Mouse (Mus musculus) testis, adult 2 months (tissue): ENCODE data around the gene Rmi2. TPM values are rescaled to one million over a fixed set of nuclear protein-coding genes. Genes with fewer than 3 reads are reported as not detected.

Source experiments
- H3K27ac ChIP-seq: fragments of 200-500 bp; 2 replicates; pipeline ENCODE4 v1.5.1; 2012; ENCODE audit warnings: low read depth, low read length; ENCODE audit not compliant: control insufficient read depth, insufficient read depth
- H3K27me3 ChIP-seq: fragments of 200-500 bp; 2 replicates; pipeline ENCODE4 v1.6.1; 2012; ENCODE audit warnings: mild to moderate bottlenecking, low read length, moderate library complexity; ENCODE audit not compliant: control insufficient read depth, insufficient read depth
- H3K36me3 ChIP-seq: fragments of 200-500 bp; 2 replicates; pipeline ENCODE4 v1.6.1; 2012; ENCODE audit warnings: mild to moderate bottlenecking, low read length; ENCODE audit not compliant: control insufficient read depth, insufficient read depth
- H3K4me1 ChIP-seq: fragments of 200-500 bp; 2 replicates; pipeline ENCODE4 v1.6.1; 2012; ENCODE audit warnings: low read length; ENCODE audit not compliant: control insufficient read depth, insufficient read depth
- H3K4me3 ChIP-seq: fragments of 200-500 bp; 2 replicates; pipeline ENCODE4 v1.5.1; 2012; ENCODE audit warnings: low read depth, mild to moderate bottlenecking, low read length, moderate library complexity, mixed read lengths; ENCODE audit not compliant: control insufficient read depth
- CTCF ChIP-seq: fragments of 200-500 bp; IDR thresholded peaks from 2 replicates; pipeline ENCODE4 v1.5.1; 2012; ENCODE audit warnings: low read depth, mild to moderate bottlenecking, inconsistent platforms, low read length, moderate library complexity; ENCODE audit not compliant: control insufficient read depth, insufficient read depth, insufficient replicate concordance
- POLR2A ChIP-seq: fragments of 200-500 bp; IDR thresholded peaks from 2 replicates; pipeline ENCODE4 v1.6.1; 2012; ENCODE audit warnings: low read depth, mild to moderate bottlenecking, inconsistent platforms, low read length, moderate library complexity; ENCODE audit not compliant: control insufficient read depth
- polyA plus RNA-seq: library from polyadenylated mRNA; depleted of rRNA; stranded (reverse); fragments of >200 nt; gene quantifications from 2 replicates; pipeline ENCODE4 v1.2.3, GENCODE M21; 2012

Rmi2 gene
- polyA plus RNA-seq, 1 experiment: 1.7 TPM

DNA sequence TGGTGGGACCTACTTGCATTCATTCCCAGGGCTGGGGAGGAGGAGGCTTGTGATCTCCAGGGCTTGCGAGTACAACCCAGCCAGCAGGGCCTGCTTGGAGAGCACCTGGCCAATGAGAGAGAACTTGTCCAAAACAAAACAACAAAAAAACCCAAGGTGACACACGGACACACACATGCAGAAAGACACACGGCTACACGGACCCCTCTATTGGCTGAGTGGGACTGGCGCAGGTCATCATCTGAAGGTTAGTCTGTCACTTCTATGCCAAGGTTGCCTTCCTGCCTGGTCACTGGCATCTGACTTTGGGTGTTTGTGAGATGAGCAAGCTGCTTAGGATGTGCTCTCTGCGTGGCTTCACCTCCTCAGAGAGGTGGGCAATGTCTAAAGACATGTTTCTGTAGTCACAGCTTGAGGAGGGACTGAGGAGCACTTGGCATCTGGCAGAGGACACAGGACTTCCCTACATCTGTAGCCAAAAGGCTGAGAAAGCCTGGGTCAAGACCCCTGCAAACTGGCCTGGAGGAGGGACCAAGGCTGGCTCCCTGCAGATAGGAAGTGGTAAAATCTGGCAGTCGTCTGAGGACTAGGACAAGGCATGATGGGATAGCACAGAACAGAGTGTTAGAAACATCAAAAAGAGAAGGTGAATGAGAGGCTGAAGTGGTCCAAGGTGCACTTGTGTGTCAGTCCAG, 6.9 kb upstream of the Rmi2 start:
- Histone ChIP-seq H3K4me3 (no peak overlapping the region), H3K36me3 (no peaks in the 10 kb centered on the region), H3K4me1 (no peaks in the 10 kb centered on the region), H3K27ac (no peak overlapping the region), H3K27me3 (no peaks in the 10 kb centered on the region)
- TF ChIP-seq CTCF: no peak
- TF ChIP-seq POLR2A: no peak

DNA sequence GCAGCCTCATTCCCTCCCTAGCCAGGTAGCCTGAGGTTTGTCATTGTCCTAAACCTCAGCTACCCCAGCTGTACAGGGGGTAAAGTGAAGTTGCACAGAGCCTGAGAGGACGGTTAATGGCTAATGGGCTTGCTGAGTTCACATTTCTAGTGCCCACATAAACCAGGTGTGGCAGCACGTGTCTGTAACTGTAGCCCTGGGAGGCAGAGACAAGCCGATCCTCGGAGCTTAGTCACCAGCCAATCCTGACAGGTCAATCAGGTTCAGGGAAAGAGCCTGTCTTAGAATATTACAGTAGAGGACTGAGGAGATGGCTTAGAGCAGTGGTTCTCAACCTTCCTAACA, 6.4 kb upstream of the Rmi2 start:
- Histone ChIP-seq H3K4me3 (no peak overlapping the region), H3K4me1 (no peaks in the 10 kb centered on the region), H3K36me3 (no peaks in the 10 kb centered on the region), H3K27me3 (no peaks in the 10 kb centered on the region), H3K27ac (no peak overlapping the region)
- TF ChIP-seq POLR2A (no peak), CTCF (no peak)

DNA sequence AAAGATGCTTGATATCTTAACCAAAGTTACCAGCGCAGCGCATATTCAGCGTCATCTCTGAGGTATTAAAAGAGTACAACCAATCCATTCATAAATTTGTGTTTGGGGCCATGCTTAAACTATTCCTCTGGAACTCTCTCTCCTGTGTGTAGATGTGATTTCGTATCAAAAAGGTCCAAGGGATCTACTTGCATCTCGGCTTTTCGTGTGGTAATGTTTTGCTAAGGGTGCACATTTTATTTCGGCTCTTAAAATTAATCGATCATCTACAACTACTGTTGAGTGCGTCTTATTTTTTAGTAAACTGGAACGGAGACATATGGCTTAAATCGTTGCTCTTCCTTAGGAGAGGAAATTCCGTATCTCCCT, 333 bp upstream of the Rmi2 start:
- peak overlapping the region; percentile 74 for H3K27ac ChIP-seq
- H3K36me3 ChIP-seq: no peaks in the 10 kb centered on the region
- no peak for TF ChIP-seq CTCF
- no peak for TF ChIP-seq POLR2A
- H3K4me1 ChIP-seq: peaks cover 5% of the 10 kb centered on the region; the same call in 1 of the 2 replicates
- no peaks in the 10 kb centered on the region for H3K27me3 ChIP-seq
- H3K4me3 ChIP-seq: peak overlapping the region; percentile 79

DNA sequence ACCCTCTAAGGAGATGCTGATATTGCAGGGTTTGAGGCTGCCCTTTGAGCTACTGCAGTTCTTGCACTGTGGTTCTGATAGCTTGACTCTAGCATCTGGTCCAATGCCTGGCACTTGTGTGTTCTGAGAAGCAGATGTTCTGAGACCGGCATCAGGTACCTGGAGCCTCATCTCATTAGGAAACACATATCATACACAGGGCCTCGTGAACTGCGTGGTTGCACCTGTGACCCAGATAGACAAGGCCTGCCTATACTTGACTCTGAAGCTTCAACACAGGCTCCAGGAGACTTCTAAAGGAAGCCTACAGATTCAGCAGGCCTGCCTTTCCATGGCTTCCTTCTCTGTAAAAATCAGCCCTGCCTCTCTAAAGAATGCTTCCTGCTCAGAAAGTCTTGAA, 1.5 kb downstream of the Rmi2 start:
- Histone ChIP-seq H3K36me3 (no peaks in the 10 kb centered on the region), H3K27me3 (no peaks in the 10 kb centered on the region), H3K4me1 (peaks cover 5% of the 10 kb centered on the region; the same call in 1 of the 2 replicates), H3K4me3 (no peak overlapping the region), H3K27ac (no peak overlapping the region)
- no peak for TF ChIP-seq POLR2A
- TF ChIP-seq CTCF: no peak

DNA sequence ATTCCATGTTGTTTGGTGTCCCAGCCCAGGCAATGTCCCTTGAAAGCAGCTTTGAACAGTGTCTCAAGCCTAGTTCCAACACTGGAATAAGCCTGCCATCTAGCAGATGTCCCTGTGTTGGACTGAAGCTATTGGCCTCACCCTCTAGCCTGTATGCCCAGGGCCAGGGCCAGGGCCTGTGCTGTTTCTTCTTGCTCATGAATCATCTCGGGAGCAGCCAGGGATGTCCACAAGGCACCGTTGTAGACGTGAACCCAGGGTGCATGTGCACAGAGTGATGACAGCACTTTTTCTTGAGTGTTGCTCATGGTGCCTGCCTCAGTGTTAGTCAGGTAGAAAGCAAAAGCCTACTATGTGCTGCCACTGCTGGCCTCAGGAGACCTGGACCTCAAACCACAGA, 2.4 kb downstream of the Rmi2 start:
- Histone ChIP-seq H3K4me1 (peaks cover 5% of the 10 kb centered on the region; the same call in 1 of the 2 replicates), H3K27me3 (no peaks in the 10 kb centered on the region), H3K27ac (no peak overlapping the region), H3K36me3 (no peaks in the 10 kb centered on the region), H3K4me3 (no peak overlapping the region)
- TF ChIP-seq POLR2A: no peak
- TF ChIP-seq CTCF: no peak

DNA sequence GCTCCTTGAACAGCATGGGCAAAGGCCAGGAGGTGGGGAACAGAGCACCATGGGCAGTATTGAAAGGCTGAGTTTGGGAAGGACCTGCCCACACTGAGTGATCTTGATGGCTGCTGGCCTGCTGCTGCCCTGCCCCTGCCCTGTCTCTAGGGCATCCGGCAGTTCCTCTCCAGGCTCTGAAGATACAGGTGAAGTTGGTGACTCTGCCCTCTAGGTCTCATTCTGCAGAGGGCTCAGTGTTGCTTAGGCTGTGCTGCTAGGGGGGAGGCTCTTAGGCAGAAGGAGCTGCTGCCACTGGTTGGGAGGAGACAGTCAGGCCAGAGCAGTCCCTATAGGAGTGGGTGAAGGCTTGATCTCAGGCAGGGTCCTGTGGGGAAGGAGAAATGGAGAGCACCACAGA, 3.0 kb downstream of the Rmi2 start:
- H3K27me3 ChIP-seq: no peaks in the 10 kb centered on the region
- no peak for TF ChIP-seq CTCF
- TF ChIP-seq POLR2A: no peak
- H3K4me1 ChIP-seq: peaks cover 5% of the 10 kb centered on the region; the same call in 1 of the 2 replicates
- no peak overlapping the region for H3K27ac ChIP-seq
- H3K4me3 ChIP-seq: no peak overlapping the region
- H3K36me3 ChIP-seq: no peaks in the 10 kb centered on the region

DNA sequence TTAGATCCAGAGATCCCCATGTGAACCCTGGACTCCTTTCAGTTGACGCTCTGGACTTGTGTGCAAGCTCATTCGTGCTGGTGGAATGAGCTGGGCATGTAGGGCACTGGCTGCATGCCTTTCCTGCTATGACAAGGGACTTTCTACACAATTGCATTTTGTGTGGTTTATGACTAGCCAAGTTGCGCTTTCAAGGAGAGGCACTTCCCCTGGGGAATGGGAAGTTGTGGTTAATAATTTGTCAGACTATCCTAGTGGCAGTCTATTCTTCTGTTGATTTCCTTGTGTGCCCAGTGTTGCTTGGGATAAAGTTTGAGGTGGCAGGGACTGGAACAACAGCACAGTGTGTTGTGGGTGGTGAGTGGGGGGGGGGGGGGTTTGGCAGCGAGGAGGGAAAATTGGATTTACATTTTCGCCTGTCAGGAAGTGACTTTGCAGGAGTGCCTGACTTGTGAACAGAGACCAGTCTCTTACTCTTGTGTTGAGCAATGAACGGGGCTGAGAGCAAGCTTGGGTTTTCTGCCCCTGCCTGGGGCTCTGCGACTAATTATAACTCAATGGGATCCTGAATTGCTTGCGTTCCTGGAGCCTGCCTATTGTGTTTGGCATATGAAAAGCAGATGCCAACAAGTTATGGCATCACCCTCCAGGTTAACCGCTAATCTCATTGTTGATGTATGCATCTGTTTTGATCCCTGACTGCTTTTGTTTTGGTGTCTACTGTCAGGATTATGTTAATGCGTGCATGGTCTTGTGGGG, 3.8 kb downstream of the Rmi2 start:
- TF ChIP-seq CTCF (no peak), POLR2A (no peak)
- Histone ChIP-seq H3K27me3 (no peaks in the 10 kb centered on the region), H3K36me3 (no peaks in the 10 kb centered on the region), H3K4me1 (peaks cover 7% of the 10 kb centered on the region), H3K27ac (no peak overlapping the region), H3K4me3 (no peak overlapping the region)

DNA sequence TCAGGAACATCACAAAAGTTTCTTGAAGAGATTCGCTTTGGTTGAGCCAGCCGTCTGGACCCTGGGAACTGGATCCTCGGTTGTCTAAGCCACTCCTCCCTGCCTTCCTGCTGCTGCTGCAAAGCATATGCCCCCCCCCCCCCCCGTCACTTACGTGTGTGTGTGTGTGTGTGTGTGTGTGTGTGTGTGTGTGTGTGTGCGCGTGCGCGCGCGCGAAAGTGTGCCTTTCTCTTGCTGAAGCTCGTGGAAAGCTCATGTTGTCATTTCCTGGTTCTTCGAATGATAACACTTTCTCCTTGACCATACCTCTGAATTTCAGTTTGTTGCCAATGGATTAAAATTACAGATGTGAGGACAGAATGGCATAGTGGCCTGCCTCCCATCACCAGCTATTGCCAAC, 5.2 kb downstream of the Rmi2 start:
- no peaks in the 10 kb centered on the region for H3K36me3 ChIP-seq
- no peak for TF ChIP-seq CTCF
- no peak for TF ChIP-seq POLR2A
- no peaks in the 10 kb centered on the region for H3K27me3 ChIP-seq
- no peak overlapping the region for H3K4me3 ChIP-seq
- no peak overlapping the region for H3K27ac ChIP-seq
- H3K4me1 ChIP-seq: peaks cover 9% of the 10 kb centered on the region
